Mouse (Mus musculus) megakaryocyte, embryonic 14.5 days (primary cell): Measurements from ENCODE around the gene Exd1. TPM values are rescaled to one million over a fixed set of nuclear protein-coding genes. Genes with fewer than 3 reads are reported as not detected.

ENCODE experiments used
- H3K27me3 ChIP-seq: replicated peaks from 2 replicates; pipeline ENCODE3; 2012; ENCODE audit warnings: inconsistent platforms
- H3K36me3 ChIP-seq: replicated peaks from 2 replicates; pipeline ENCODE3; 2012; ENCODE audit warnings: low read length, inconsistent platforms, mixed read lengths
- H3K4me1 ChIP-seq: 2 replicates; pipeline ENCODE4 v1.6.1; 2012; ENCODE audit warnings: inconsistent platforms
- H3K4me3 ChIP-seq: replicated peaks from 2 replicates; pipeline ENCODE3; 2012; ENCODE audit warnings: moderate library complexity, mild to moderate bottlenecking, inconsistent platforms
- H3K9me3 ChIP-seq: 2 replicates; pipeline ENCODE4 v1.6.1; 2012; ENCODE audit warnings: inconsistent platforms
- FLI1 ChIP-seq: IDR thresholded peaks from 2 replicates; pipeline ENCODE4 v1.6.1; 2012; ENCODE audit warnings: low read length, inconsistent platforms, mixed read lengths
- GATA1 ChIP-seq: IDR thresholded peaks from 3 replicates; pipeline ENCODE4 v1.6.1; 2012; ENCODE audit warnings: mixed read lengths, low read length, inconsistent platforms, borderline replicate concordance
- polyA plus RNA-seq: library from polyadenylated mRNA; stranded (reverse); fragments of >175 nt; gene quantifications from 2 replicates; pipeline ENCODE4 v1.2.3, GENCODE M21; 2012; ENCODE audit warnings: low replicate concordance; ENCODE audit not compliant: insufficient read depth

Gene Exd1
- polyA plus RNA-seq, 1 experiment: 0.01 TPM

GRCm38 (mm10) chr2:119507108-119507507 lies 40.3 kb downstream of the Exd1 start:
- Histone ChIP-seq H3K36me3 (no peaks in the 10 kb centered on the region), H3K27me3 (peaks cover 2% of the 10 kb centered on the region), H3K4me1 (peaks cover 6% of the 10 kb centered on the region), H3K4me3 (no peak overlapping the region), H3K9me3 (0 out of 2 replicates have a peak, but pooled peaks cover under 1% of the 10 kb centered on the region)
- TF ChIP-seq FLI1 (no peak), GATA1 (no peak)

DNA sequence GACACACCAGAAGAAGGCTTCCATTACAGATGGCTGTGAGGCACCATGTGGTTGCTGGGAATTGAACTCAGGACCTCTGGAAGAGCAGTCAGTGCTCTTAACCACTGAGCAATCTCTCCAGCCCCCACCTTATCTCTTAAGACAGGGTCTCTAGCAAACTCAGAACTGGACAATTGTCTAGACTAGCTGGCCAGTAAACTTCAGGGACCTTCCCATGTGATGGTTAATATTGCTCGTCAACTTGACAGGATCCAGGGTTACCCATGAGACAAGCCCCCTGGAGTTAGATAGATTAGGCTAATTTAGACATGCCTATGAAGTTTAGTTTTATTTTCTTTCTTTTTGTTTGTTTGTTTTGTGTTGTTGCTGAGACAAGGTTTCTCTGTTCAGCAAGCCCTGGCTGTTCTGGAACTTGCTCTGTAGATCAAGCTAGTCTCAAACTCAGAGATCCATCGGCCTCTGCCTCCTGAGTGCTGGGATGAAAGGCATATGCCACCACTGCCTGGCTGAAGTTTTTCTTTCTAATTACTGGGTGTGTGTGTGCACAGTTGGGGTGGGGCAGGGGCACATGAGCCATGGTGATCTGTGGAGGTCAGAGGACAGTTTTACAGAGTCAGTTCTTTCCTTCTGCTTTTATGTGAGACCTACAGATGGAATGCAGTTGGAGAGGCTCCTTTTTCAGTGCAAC lies 46.3 kb downstream of the Exd1 start:
- peaks cover 5% of the 10 kb centered on the region for H3K27me3 ChIP-seq
- no peak for TF ChIP-seq FLI1
- no peak for TF ChIP-seq GATA1
- peaks cover 8% of the 10 kb centered on the region for H3K4me1 ChIP-seq
- H3K36me3 ChIP-seq: no peaks in the 10 kb centered on the region
- no peak overlapping the region for H3K4me3 ChIP-seq
- H3K9me3 ChIP-seq: no peaks in the 10 kb centered on the region

- no peak for TF ChIP-seq GATA1
- no peak for TF ChIP-seq FLI1
- no peaks in the 10 kb centered on the region for H3K36me3 ChIP-seq
Observed at GRCm38 (mm10) chr2:119498859-119499258, 48.6 kb downstream of the Exd1 start.

DNA sequence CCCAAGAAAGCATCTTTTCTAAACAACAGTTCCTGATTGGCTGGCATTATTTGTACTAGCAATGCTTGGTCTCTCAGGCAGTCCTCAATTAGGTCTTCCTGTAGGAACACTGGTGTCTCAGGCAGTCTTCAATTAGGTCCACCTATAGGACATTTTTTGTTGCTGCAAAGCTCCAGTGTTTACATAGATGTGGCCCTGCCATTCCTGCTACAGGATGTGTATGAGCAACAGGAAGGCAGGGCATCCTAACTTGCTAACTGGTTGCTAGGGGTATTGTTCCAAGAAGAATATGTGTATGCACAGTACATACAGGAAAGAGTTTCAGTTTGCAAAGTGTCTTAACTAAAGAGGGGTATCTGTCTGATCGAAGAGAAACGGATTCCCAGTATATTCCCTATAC lies 51.3 kb downstream of the Exd1 start:
- H3K4me1 ChIP-seq: peaks cover 19% of the 10 kb centered on the region
- H3K36me3 ChIP-seq: no peaks in the 10 kb centered on the region
- TF ChIP-seq GATA1 (no peak), FLI1 (no peak)

More at GRCm38 (mm10) chr2:119498859-119499258, 48.6 kb downstream of the Exd1 start:
- H3K4me3 ChIP-seq: no peak overlapping the region
- H3K27me3 ChIP-seq: peaks cover 5% of the 10 kb centered on the region
- no peaks in the 10 kb centered on the region for H3K9me3 ChIP-seq
- H3K4me1 ChIP-seq: peaks cover 7% of the 10 kb centered on the region

DNA sequence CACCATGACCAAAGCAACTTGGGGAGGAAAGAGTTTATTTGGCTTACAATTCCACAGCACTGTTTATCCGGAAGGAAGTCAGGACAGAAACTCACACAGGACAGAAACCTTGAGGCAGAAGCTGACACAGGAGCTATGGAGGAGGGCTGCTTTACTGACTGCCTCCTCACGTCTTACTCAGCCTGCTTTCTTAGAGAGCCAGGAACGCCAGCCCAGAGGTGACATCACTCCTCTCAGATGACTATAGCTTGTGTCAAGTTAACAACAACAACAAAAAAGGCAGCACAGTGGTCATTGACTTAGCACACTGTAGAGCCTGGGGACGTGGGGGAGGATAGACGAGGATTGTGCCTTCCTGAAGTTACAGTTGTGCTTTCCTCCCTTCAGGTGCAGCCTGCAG lies 55.5 kb downstream of the Exd1 start:
- H3K36me3 ChIP-seq: no peaks in the 10 kb centered on the region

More for the DNA sequence above, 51.3 kb downstream of the Exd1 start:
- Histone ChIP-seq H3K9me3 (no peaks in the 10 kb centered on the region), H3K4me3 (no peak overlapping the region), H3K27me3 (peaks cover 5% of the 10 kb centered on the region)

DNA sequence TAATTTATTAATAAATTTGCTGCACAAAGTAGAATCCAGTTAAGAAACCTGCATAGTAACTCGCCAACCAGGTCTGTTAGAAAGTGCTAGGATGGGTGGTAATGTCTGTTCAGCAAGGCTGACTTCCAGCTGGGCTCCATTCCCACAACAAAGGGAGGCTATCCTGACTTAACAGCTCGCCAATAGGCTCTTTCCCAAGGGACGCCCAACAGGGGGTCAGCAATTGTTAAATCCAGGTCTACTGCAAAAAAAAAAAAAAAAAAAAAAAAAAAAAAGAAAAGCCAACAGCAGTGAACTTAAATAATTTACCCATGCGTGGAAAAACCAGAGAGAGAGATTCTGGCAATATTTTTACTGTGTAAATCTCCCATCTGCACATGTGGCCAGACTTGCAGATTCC lies 60.9 kb downstream of the Exd1 start:
- Histone ChIP-seq H3K4me3 (no peak overlapping the region), H3K27me3 (no peaks in the 10 kb centered on the region), H3K9me3 (no peaks in the 10 kb centered on the region), H3K4me1 (peaks cover 8% of the 10 kb centered on the region), H3K36me3 (no peaks in the 10 kb centered on the region)
- TF ChIP-seq FLI1: no peak
- TF ChIP-seq GATA1: no peak

More for the DNA sequence above, 55.5 kb downstream of the Exd1 start:
- Histone ChIP-seq H3K9me3 (no peaks in the 10 kb centered on the region), H3K4me3 (no peak overlapping the region), H3K4me1 (peaks cover 23% of the 10 kb centered on the region), H3K27me3 (no peaks in the 10 kb centered on the region)
- TF ChIP-seq GATA1: no peak
- no peak for TF ChIP-seq FLI1

GRCm38 (mm10) chr2:119482307-119482706 lies 65.1 kb downstream of the Exd1 start:
- Histone ChIP-seq H3K36me3 (peaks cover 8% of the 10 kb centered on the region), H3K4me3 (no peak overlapping the region), H3K9me3 (no peaks in the 10 kb centered on the region), H3K27me3 (no peaks in the 10 kb centered on the region), H3K4me1 (peaks cover 9% of the 10 kb centered on the region; the same call in 1 of the 2 replicates)
- TF ChIP-seq FLI1 (no peak), GATA1 (no peak)

DNA sequence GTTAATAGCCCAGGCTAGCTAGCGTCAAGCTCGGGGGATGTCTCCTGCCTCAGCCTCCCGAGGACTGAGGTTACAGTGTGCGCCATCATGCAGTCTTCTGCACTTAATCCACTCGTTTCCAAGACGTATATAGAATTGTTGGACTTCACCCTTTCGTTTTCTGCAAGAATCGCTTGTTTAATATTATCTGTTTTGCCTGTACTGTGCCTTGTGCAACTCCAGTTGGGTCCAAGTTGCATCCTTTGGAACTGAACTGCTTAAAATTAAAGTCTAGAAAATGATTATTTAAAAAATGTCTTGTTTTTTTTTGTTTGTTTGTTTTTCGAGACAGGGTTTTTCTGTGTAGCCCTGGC lies 69.1 kb downstream of the Exd1 start:
- no peaks in the 10 kb centered on the region for H3K9me3 ChIP-seq
- peaks cover 28% of the 10 kb centered on the region for H3K4me1 ChIP-seq
- no peaks in the 10 kb centered on the region for H3K27me3 ChIP-seq
- peak overlapping the region; percentile 99 for H3K4me3 ChIP-seq
- TF ChIP-seq FLI1 (no peak), GATA1 (no peak)
- peaks cover 8% of the 10 kb centered on the region for H3K36me3 ChIP-seq

DNA sequence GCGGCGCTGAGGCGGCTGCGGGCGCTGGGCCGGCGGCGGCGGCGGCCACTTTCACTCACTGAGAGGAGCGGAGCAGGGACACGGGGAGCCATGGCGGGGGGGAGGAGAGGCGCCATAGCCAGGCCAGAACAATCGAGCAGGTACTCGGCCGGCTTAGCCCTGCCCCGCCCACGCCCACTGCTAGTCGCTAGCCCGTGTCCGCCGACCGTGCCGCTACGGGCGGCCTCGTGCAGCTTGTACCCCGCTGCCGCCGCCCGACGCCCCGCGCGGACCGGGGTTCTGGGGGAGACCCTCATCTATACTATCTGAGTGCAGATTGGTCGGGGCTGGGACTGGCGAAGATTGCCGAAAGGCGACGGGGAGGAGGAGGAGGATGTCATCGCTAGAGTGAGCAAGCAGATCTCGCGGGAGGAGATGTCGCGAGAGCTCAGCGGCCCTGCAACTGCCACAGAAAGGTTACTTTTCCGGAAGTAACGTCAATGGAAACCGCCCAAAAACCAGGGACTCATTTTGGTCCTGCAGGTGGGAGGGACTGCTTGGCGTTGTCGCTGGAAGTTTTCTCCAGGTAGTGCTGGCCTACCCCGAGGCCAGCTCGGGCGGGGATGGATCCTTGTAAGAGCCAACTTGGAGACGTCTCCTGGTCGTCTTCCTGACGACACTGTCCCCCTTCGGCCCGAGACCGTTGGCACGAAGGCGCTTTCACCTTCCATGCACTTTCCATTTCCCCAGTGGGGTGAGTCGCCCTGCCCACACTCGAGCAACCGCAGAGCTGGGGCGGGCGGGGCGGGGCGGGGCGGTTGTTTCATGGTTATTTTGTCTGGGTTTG lies 69.6 kb downstream of the Exd1 start, which contains the start of gene Ino80:
Gene Ino80, minus strand, starts transcription at position 117 of the 826 bp plus-strand sequence.
- no peak for TF ChIP-seq GATA1
- no peak for TF ChIP-seq FLI1
- Histone ChIP-seq H3K9me3 (no peaks in the 10 kb centered on the region), H3K4me3 (peak within 1 kb of the TSS; percentile 99), H3K4me1 (peaks cover 28% of the 10 kb centered on the region), H3K36me3 (peaks cover 10% of the 10 kb centered on the region), H3K27me3 (no peaks in the 10 kb centered on the region)

- TF ChIP-seq GATA1 (no peak), FLI1 (no peak)
- no peaks in the 10 kb centered on the region for H3K27me3 ChIP-seq
Observed at GRCm38 (mm10) chr2:119476621-119477391, 70.6 kb downstream of the Exd1 start.

More at GRCm38 (mm10) chr2:119476621-119477391, 70.6 kb downstream of the Exd1 start:
- peaks cover 28% of the 10 kb centered on the region for H3K4me1 ChIP-seq
- no peaks in the 10 kb centered on the region for H3K9me3 ChIP-seq
- peaks cover 14% of the 10 kb centered on the region for H3K36me3 ChIP-seq
- peak overlapping the region; percentile 99 for H3K4me3 ChIP-seq
